Mouse (Mus musculus) right cerebral cortex, postnatal 4 days (tissue): ENCODE data around the gene Ptprn2.

ENCODE experiments used
- DNase-seq: peaks from one replicate; pipeline ENCODE4 v3.0.0-alpha.2; 2022

The Ptprn2 gene

DNA sequence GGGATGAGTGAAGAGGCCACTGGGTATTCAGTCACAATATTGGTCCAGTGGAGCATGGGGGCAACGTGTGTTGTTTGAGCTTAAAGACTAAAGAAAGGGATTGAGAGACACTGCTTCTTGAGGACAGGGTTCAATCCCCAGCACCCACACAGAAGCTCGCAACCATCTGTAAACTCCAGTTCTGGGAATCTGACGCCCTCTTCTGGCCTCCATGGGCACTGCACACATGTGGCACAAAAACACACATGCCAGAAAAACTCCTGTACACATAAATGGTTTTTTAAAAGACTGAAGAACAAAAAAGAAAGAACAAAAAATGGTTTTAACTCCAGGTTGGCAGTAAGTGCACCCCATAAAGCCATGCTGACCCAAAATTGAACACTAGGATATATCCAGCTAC, 701.6 kb downstream of the Ptprn2 start:
- DNase-seq = no peak

DNA sequence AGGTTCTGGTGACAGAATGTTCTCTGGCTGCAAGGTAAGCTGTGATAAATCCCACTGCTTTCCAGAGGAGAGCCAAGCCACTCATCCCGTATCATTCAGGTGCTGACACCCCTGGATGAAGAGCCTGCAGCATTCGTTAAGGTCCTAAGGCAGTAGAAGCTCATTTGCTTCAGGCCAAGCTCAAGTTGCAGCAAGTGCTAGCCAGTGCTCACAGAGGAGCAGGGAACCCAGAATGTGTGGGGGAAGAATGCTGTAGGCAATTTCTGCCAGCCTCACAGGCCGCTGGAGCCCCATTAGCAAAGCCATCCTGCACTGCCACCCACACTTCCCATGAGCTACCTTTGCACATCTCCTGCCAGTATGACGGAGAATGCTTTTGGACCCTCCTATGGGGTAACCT, 706.5 kb downstream of the Ptprn2 start:
- DNase-seq = no peak

DNA sequence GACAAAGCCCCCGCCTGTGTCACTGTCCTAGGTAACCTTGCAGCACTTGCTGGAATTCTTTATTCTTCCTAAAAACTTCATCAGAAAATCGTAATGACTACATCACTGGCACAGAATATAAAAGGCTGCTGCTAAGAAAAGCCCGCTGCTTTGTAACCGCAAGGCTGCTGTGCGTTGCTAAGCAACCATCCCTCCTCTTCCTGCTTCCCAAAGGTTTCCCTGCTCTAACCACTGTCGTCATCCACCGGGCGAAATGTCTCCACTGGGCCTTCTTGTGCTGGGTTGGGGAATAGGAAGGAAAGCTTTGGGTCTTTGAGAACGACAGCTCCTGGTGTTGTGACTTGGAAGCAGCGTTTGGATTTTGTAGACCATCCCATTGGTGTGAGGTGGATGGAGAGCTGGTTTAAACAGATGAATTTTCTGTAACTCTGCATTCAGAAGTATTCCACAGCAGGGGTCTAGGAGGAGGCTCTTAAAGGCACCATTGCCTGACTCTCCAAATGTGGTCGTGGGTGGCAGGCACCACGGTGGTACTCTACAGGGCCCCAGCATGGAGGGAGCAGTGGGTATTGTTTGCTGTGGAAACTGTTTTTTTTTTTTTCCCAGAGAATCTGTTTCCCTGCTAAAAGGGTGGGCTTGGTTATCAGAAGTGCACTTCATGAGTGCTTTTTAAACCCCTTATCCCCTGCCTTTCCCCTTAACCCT, 711.4 kb downstream of the Ptprn2 start:
- peak; percentile 49 for DNase-seq

DNA sequence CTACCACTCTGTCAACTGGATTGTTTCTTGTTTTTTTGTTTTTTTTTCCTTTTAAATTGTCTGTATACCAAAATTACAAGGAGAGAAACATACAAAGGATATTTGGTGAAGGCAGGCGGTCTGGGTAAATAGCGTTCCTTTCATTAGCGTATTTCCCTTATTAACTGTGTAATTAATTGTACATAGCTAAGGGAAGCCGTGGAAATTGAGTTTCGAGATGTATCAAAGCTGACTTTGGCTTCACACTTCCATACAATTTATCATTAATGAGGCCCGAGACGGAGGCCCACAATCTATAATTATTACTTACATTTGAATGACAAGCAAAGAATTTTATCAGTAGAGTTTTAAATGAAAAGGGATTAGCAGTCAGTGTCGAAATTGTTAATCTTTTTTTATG, 712.6 kb downstream of the Ptprn2 start:
- no peak for DNase-seq

DNA sequence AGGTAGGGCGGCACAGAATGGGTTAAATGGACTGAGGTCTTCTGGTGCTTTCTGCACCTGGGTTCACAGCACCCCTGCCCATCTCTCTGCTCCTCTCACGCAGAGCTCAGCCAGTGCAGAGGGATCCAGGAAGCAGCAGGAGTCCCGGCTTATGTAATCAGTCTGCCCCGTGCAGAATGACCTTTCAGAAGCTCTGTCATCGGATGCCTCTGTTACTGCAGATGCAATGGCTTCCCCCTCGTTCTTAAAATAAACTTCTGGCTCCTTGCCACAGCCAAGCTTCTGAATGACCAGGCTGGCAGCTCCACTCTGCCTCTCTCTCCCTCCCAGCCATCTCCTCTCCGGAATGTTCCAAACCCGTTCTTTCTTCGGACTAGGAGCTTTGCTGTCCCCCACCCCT, 714.6 kb downstream of the Ptprn2 start:
- DNase-seq = peak; percentile 32

DNA sequence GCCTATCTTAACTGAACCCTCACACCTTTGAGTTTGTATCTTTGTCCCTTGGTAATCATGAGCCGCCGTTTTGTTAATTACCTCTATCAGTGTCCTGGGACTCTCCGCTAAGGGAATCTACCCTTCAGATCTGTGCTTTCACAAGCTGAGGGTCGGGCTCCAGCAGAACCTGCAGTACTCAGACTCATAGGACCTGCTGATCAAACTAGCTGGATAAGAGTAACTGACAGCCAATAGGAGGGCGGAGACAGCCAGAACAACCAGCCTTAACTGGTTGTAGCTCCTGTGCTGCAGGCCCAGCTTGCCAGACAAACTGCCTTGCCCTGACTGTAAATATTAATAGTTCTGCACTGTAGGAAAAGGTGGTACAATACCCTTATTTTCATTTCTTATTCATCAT, 715.1 kb downstream of the Ptprn2 start:
- no peak for DNase-seq

DNA sequence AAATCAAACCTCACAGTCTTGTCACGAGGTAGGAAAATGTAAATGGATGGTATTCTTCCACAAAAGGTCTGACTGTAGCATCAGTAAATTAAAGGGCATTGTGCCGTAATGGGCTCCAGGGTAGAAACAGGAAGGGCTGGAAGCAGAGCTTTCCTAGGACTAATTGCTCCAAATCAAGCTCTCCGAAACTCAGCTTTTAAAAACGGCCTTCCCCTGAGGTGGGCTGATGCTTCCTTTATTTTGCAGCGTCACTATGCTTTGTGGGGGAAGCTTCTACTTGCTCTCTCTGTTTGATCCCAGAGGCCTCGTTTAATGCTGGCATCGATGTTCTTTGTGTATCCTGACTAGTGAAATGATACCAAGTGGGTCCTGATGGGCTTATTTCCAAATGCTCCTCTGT, 718.0 kb downstream of the Ptprn2 start:
- no peak for DNase-seq

DNA sequence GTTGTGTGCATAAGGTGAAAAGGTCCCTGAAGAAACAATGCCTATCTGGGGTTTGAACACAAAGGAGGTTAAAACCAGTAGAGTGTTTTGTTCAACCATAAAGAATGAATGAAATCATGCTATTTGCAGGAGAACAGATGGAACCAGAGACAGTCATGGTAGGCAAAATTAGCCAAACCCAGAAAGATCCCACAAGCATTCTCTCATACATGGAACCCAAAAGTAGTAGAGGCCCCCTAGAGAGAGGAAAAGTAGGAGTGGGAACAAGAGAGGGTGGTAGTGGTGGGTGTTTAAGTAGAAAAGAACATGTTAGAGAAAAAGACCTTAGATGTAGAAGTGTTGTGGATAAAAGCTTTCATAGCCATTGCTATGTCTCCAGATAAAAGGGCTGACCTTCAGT, 719.4 kb downstream of the Ptprn2 start:
- no peak for DNase-seq

DNA sequence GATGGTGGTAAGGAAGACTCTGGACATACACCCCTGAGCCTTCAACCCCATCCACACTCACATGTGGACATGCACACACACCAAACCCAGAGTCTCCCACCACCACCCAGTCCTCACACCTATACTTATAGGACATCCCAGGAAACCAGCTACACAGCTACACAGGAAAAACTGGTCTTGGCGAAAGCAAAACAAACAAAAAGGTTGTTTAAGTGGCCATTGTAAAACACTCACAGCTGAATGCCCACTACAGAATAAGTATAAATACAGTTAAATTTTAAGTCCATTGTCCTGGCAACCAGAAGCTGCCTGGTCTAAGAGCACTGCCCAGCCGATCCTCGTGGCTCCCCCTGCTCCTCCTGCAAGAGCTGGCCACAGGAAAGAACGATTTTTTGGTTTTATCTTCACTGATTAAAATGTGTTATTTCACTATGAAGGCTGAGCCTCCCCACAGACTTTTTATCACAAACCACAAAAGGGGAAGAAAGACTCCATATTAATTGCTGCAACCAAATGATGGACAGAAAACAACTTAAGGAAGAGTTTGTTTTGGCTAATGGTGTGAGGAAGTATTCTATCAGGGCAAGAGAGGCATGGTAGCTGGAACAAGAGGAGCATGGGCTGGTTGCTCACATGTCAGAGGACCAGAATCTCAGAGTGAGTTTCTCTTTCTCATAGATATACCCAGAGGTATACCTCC, 722.1 kb downstream of the Ptprn2 start:
- no peak for DNase-seq

DNA sequence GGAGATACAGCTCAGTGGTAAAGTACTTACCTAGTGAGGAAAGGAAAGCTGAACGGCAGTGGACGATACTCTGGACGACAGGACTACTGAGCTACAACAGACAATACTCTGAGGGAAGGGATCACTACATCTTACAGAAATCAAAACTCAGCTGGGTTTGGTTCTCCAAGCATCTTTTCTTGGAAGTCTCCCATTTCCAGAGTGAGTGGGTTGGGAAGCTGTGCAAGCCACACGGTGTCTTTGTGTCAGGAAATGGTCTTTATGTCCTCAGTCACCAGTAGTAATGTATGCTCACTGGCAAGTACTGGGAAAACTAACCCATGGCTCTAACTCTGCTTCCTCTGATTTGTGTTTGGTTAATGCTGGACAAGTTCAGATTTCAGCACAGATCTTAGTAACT, 724.9 kb downstream of the Ptprn2 start:
- DNase-seq = no peak

DNA sequence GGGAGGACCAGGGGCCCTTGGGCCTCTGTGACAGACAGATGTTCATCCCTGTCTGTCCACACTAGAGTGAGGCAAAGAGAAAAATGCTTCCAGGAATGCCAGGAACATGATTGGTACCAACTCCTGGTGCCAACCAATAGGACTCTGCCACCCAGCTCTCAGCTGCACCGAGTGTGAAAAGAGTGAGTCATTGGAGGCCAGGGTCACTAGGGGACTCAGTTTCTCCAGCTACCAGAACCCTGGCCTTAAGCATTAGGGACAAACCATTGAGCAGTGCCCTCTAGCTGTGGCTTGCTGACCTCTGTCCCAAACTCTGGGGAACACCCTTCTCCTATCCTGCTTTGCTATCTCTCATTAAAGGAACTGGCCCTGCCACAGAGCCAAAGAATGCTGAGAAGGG, 728.0 kb downstream of the Ptprn2 start:
- DNase-seq = no peak

DNA sequence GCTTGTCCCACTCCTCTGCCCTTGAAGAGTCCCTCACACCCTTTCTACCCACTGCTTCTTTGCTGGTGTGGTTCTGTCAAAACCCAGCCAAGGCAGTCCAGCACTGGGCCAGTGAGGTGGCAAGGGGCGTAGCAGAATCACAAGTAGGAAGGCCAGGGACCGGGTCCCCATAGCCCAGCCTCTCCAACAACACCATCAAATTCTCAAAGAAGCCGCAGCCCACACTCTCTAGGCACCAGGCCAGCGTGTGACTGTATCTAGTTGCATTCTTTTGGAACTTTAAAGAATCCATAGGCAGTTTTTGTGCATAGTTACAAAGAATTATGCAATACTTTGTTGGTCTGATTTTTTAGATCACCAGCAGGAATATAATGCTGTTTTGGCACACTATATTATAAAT, 728.8 kb downstream of the Ptprn2 start:
- no peak for DNase-seq

DNA sequence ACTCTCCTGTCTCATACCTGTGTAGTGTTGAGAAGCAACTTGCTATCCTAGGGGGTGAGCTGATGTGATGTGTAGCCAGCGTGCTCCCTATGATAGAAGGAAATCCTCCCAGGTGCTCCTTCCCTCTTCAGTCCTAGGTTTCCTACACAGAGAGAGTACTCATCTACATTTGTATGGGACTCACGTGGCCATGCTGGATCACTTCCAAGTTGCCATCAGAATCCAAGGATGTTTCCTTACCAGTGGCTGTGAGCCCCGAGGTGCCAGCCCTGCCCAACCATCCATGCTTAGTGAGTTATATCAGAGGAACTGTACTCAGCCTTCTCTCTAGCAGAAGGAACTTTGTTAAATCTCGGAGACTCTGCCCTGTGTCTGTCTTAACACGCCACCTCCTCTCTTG, 729.4 kb downstream of the Ptprn2 start:
- DNase-seq = peak; percentile 55

DNA sequence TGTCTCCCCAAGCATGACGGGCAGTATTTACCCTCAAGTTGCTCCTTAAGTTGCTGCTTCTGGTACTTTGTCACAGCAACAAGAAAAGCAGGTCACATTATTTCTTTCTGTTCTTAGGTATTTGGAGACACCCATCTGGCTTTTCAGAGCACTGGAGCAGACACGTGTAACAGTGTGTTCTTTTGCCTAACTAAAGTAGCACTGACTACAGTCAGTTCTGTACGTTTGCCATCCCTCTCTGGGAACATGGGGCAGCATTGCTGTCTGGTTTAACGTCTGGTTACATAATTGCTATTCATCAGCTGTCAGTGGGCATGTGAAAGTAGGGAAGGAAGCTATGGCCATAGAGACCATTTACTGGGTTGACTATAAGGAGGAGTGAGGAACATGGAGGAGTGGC, 736.4 kb downstream of the Ptprn2 start:
- no peak for DNase-seq

DNA sequence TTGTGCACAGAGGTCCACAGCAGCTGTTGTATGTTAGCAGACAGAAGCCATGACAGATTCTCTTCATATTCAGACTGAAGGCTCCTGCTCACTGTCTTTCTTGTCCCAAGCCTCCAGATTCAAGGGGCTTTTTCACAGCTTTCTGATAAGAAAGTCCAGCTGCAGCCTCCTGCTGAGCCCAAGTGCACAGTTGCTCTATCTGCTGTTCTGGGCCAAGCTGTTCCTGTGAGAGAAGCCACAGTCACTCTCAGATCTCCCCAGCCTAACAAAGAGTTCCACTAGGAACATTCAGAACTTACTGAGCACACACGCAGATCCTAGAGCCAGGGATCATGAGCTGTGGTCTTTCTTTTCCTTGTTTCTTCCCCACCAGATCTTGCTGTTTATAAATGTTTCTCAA, 738.5 kb downstream of the Ptprn2 start:
- DNase-seq = no peak

DNA sequence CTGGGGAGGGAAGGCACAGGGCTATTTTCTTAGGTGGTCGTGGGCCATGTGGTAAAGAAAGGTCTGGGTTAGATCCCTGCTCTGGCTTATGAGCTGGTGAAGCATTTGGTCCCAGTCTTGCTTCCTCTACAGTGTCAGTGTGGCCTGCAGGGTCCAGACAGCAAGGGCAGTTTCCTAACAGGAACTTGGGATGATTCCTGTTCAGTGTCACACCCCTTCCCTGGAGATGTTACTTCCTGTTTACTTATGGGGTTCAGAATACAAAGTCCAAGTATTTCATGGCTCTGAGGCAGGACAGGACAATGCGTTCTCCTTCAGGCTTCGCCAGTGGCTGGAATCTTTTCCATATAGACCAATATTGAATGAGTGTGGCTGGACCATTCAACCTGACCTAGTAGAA, 741.7 kb downstream of the Ptprn2 start:
- no peak for DNase-seq

DNA sequence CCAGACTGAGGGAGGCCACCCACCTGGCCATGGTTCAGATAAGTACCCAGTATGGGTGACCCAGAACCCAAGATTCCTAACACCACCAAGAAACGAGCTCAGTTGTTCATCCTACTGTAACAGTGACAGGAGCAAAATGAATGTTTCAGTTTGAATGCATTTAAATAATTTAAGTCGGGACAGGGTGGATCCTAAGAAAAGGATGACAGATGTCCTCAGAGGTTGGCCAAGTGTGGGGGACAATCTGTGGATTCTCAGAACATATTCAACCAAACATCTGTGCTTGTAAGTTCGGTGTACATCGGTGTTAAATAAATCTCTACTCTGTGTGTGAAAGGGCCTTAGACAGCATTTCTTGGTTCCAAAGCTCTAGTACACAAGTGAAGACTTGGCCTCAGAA, 743.9 kb downstream of the Ptprn2 start:
- DNase-seq = no peak

DNA sequence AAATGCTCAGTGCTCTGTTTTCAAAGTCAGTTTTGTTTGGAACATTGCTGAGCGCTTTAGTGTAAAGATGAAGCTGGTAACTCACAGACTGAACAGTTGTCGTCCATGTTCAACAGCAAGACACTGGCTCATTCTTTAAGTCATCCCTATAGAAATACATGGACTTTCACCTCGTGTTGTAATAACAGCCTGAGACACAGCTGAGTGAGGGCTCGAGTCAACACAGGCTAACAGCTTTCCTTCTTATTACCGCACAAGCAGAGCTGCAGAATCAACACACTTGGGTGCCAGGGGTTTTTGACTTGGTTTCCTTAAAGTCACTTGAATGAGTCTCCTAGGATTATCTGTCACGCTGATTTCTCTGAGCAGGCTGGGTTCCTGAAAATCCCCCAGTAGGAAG, 744.8 kb downstream of the Ptprn2 start:
- no peak for DNase-seq

DNA sequence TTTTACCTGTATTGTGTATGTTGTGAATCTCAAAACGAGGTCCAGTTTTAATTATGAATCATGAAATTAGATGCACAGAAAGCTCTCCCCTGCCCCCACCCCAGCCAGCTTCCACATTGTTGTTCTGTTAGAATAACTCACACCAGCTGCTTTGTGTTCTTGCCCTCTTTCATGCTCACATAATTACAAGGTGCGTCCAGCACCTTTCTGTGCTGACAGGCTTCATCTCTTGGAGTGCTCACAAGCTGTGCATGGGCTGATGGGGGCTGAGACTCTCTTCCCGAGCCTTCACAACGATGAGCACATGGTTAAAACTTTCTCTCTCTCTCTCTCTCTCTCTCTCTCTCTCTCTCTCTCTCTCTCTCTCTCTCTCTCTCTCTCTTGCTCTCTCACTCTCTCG, 746.3 kb downstream of the Ptprn2 start:
- DNase-seq = no peak

DNA sequence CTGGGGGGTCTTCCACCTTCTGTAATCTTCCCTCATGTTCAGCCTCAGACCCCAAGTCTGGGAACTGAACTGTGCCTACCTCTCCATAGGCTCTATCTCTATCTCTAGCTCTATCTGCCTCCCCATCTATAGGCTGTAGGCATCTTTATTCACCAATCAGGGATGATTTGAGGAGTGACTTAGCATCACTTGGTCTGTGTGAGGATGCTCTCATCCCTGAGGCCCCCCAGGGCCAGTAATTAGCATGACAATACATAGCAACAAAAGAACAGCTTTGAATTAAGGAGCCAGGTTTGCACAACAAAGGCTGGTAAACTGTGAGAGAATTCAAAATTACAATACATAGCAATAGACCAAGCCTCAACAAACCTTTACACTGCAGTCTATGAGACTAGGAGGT, 749.6 kb downstream of the Ptprn2 start:
- DNase-seq = no peak

DNA sequence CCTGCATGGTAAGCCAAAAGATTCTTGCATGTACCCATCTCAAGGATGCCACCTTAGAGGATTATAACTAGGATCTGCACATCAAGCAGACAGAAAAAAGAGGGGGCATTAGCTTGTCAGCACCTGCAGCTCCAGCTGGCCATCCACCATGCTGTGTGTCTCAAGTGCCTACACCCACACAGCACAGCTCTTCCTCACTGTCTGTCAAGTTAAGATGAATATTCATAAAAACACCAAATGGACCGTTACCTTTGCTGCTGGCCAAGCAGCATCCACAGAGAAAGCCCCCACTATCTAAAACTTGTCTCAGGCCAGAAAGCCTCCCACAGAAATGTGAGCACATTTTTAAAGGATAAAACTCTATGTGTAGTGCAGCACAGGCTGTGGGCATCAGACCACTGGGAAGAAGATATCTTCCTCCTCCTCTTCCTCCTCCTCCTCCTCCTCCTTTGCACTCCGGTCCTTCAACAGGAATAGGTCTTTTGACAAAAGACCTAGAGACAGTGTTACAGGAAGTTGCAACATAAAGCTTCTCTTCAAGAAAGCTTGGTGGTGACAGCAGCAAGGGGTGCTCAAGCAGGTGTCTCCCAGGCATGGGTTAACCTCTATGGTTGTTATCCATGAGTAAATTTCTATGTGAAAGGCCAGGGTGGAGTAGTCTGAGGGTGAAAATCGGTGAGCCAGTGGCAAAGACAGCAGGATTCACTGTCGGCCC, 750.7 kb downstream of the Ptprn2 start:
- no peak for DNase-seq

DNA sequence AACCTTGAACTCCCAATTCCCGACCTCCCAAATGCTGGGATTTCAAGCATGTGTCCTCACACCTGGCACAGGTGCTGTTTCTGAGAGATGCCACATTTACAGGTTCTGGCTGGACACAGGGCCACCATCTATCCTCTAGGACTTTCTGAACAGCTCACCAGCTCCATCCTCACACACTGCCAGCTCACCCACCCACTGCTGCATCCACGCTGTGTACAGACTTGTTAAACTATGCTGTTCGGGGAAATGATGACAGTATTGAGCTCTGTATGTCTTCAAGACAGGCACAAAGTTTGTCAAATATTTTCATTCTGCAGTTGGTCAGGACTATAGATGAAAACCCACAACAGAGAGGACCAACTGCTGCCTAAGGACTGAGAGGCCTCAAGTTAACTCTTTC, 751.5 kb downstream of the Ptprn2 start:
- no peak for DNase-seq

DNA sequence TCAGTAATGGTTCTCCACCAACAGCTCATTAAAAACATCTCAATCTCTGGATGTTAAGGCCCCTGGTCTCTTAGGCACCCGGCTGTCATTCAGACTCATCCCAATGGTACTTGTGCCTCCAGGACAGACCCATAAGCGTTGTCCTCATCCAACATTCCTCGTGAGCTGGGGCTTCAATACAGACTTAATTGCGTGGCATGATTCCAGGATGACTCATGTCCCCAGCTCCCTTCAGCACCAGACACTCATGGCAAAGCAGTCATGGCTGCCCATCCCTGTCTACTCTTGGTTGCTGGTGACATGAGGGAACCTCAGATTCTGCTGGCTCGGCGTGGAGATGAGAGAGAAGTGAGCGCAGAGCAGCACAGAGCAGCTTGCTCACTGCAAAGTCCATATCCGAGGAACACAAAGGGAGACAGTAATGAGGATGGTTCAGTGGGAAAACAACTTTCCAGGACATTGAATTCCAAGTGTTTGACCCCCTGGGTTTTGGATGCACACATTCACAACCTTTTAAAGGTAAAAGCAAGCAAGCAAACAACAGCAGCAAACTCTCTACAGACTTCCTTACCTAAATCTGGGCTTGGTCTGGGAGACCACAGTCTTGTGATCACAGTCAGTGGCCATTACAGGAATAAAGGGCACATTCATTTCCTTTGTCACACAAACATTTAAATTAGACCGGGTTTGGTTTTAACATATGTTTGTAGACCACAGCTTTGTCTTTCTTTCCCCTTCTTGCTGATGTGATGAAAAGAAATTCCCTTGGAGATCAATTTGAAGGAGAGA, 754.6 kb downstream of the Ptprn2 start:
- DNase-seq = no peak

DNA sequence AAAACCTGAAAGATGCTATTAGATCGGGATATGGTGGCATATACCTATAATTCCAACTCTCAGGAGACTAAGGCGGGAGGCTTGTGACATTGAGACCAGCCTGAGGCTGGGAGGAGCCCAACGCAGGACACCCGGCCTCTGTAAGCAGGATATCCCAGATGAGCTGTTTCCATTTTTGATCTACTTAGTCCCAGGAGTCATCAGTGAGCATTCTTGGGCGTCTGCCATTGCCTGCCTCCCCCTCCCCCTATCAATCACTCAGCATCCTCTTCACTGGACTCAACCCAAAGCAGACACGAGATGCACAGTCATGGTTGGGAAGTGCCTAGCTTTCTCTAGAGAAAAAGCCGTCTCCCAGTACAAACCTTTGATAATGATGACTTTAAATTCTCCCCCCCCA, 756.7 kb downstream of the Ptprn2 start:
- DNase-seq = no peak
